Mouse (Mus musculus): ENCODE data around the gene Gucy2c. TPM values are rescaled to one million over a fixed set of nuclear protein-coding genes. Genes with fewer than 3 reads are reported as not detected.

Gucy2c gene
- polyA plus RNA-seq, 1 experiment from 2014 or later = 0.11 TPM

- no peaks in the 10 kb centered on the region for H3K9me3 ChIP-seq (replicated peaks; ENCODE audit: low read length)
- no peak overlapping the region for H3K27ac ChIP-seq
- 86% methylated on average over 11 of the region's 11 CpGs for WGBS
- no peak for DNase-seq (ENCODE audit: low spot score)
- no peak overlapping the region for H3K4me2 ChIP-seq (ENCODE audit: low read length)
- H3K27me3 ChIP-seq (ENCODE audit: insufficient read depth, low read length) = no peaks in the 10 kb centered on the region
- no peak for TF ChIP-seq CTCF (IDR thresholded peaks at IDR 0.05; ENCODE audit: low read depth)
- no peak overlapping the region for H3K4me3 ChIP-seq (replicated peaks; ENCODE audit: low read depth, low read length)
- ATAC-seq (replicated peaks; ENCODE audit: low FRiP score, low read depth) = no peak
- no peaks in the 10 kb centered on the region for H3K36me3 ChIP-seq (ENCODE audit: insufficient read depth, low read length)
- no peaks in the 10 kb centered on the region for H3K4me1 ChIP-seq (replicated peaks; ENCODE audit: insufficient read depth, low read length)
- no peak overlapping the region for H3K9ac ChIP-seq (ENCODE audit: low read depth, low read length)
These were observed 97.9 kb downstream of the Gucy2c start for GRCm38 (mm10) chr6:136683410-136684334.

GRCm38 (mm10) chr6:136679381-136679780 lies 102.2 kb downstream of the Gucy2c start:
- Histone ChIP-seq H3K27me3 (ENCODE audit: insufficient read depth, low read length) (no peaks in the 10 kb centered on the region), H3K9me3 (replicated peaks; ENCODE audit: low read length) (no peaks in the 10 kb centered on the region), H3K36me3 (ENCODE audit: insufficient read depth, low read length) (no peaks in the 10 kb centered on the region), H3K4me3 (replicated peaks; ENCODE audit: low read depth, low read length) (no peak overlapping the region), H3K9ac (ENCODE audit: low read depth, low read length) (no peak overlapping the region), H3K27ac (no peak overlapping the region), H3K4me2 (ENCODE audit: low read length) (no peak overlapping the region), H3K4me1 (replicated peaks; ENCODE audit: insufficient read depth, low read length) (no peaks in the 10 kb centered on the region)
- ATAC-seq (replicated peaks; ENCODE audit: low FRiP score, low read depth) (no peak), DNase-seq (ENCODE audit: low spot score) (no peak)
- 55% methylated on average over 2 of the region's 2 CpGs for WGBS
- no peak for TF ChIP-seq CTCF (IDR thresholded peaks at IDR 0.05; ENCODE audit: low read depth)

- Histone ChIP-seq H3K36me3 (ENCODE audit: insufficient read depth, low read length) (no peaks in the 10 kb centered on the region), H3K4me3 (replicated peaks; ENCODE audit: low read depth, low read length) (no peak overlapping the region), H3K27ac (no peak overlapping the region), H3K4me2 (ENCODE audit: low read length) (no peak overlapping the region), H3K27me3 (ENCODE audit: insufficient read depth, low read length) (no peaks in the 10 kb centered on the region), H3K9me3 (replicated peaks; ENCODE audit: low read length) (no peaks in the 10 kb centered on the region), H3K4me1 (replicated peaks; ENCODE audit: insufficient read depth, low read length) (no peaks in the 10 kb centered on the region), H3K9ac (ENCODE audit: low read depth, low read length) (no peak overlapping the region)
- no peak for TF ChIP-seq CTCF (IDR thresholded peaks at IDR 0.05; ENCODE audit: low read depth)
- 91% methylated on average over 6 of the region's 6 CpGs for WGBS
- no peak for ATAC-seq (replicated peaks; ENCODE audit: low FRiP score, low read depth)
- no peak for DNase-seq (ENCODE audit: low spot score)
These were observed 106.6 kb downstream of the Gucy2c start for GRCm38 (mm10) chr6:136674935-136675334.

GRCm38 (mm10) chr6:136672467-136672866 lies 109.1 kb downstream of the Gucy2c start:
- no peaks in the 10 kb centered on the region for H3K4me1 ChIP-seq (replicated peaks; ENCODE audit: insufficient read depth, low read length)
- peak; percentile 84 for DNase-seq (ENCODE audit: low spot score)
- TF ChIP-seq CTCF (IDR thresholded peaks at IDR 0.05; ENCODE audit: low read depth) = no peak; the same call in 1 of the 2 replicates
- H3K27me3 ChIP-seq (ENCODE audit: insufficient read depth, low read length) = no peaks in the 10 kb centered on the region
- no peaks in the 10 kb centered on the region for H3K9me3 ChIP-seq (replicated peaks; ENCODE audit: low read length)
- H3K4me2 ChIP-seq (ENCODE audit: low read length) = no peak overlapping the region
- H3K27ac ChIP-seq = no peak overlapping the region
- no peak for ATAC-seq (replicated peaks; ENCODE audit: low FRiP score, low read depth)
- 55% methylated on average over 7 of the region's 7 CpGs for WGBS
- no peak overlapping the region for H3K9ac ChIP-seq (ENCODE audit: low read depth, low read length)
- no peaks in the 10 kb centered on the region for H3K36me3 ChIP-seq (ENCODE audit: insufficient read depth, low read length)
- H3K4me3 ChIP-seq (replicated peaks; ENCODE audit: low read depth, low read length) = no peak overlapping the region

GRCm38 (mm10) chr6:136669274-136669673 lies 112.3 kb downstream of the Gucy2c start:
- Histone ChIP-seq H3K4me3 (replicated peaks; ENCODE audit: low read depth, low read length) (no peak overlapping the region), H3K4me2 (ENCODE audit: low read length) (no peak overlapping the region), H3K9ac (ENCODE audit: low read depth, low read length) (no peak overlapping the region), H3K36me3 (ENCODE audit: insufficient read depth, low read length) (no peaks in the 10 kb centered on the region), H3K27ac (no peak overlapping the region), H3K27me3 (ENCODE audit: insufficient read depth, low read length) (no peaks in the 10 kb centered on the region), H3K4me1 (replicated peaks; ENCODE audit: insufficient read depth, low read length) (no peaks in the 10 kb centered on the region), H3K9me3 (replicated peaks; ENCODE audit: low read length) (no peaks in the 10 kb centered on the region)
- no peak for ATAC-seq (replicated peaks; ENCODE audit: low FRiP score, low read depth)
- no peak for TF ChIP-seq CTCF (IDR thresholded peaks at IDR 0.05; ENCODE audit: low read depth)
- DNase-seq (ENCODE audit: low spot score) = no peak
- 67% methylated on average over 5 of the region's 5 CpGs for WGBS

- Histone ChIP-seq H3K4me1 (replicated peaks; ENCODE audit: insufficient read depth, low read length) (no peaks in the 10 kb centered on the region), H3K27me3 (ENCODE audit: insufficient read depth, low read length) (no peaks in the 10 kb centered on the region), H3K9me3 (replicated peaks; ENCODE audit: low read length) (no peaks in the 10 kb centered on the region), H3K27ac (no peak overlapping the region), H3K9ac (ENCODE audit: low read depth, low read length) (no peak overlapping the region), H3K36me3 (ENCODE audit: insufficient read depth, low read length) (no peaks in the 10 kb centered on the region), H3K4me2 (ENCODE audit: low read length) (no peak overlapping the region), H3K4me3 (replicated peaks; ENCODE audit: low read depth, low read length) (no peak overlapping the region)
- DNase-seq (ENCODE audit: low spot score) (no peak), ATAC-seq (replicated peaks; ENCODE audit: low FRiP score, low read depth) (no peak)
- 33% methylated on average over 14 of the region's 14 CpGs for WGBS
- no peak for TF ChIP-seq CTCF (IDR thresholded peaks at IDR 0.05; ENCODE audit: low read depth)
These were observed 113.1 kb downstream of the Gucy2c start for GRCm38 (mm10) chr6:136668266-136668986.
